Mouse (Mus musculus): ENCODE measurements around the gene Pcbp3. TPM values are rescaled to one million over a fixed set of nuclear protein-coding genes. Genes with fewer than 3 reads are reported as not detected.

The Pcbp3 gene
- total and polyA plus RNA-seq, 2 experiments: 0.37 to 0.55 TPM

DNA sequence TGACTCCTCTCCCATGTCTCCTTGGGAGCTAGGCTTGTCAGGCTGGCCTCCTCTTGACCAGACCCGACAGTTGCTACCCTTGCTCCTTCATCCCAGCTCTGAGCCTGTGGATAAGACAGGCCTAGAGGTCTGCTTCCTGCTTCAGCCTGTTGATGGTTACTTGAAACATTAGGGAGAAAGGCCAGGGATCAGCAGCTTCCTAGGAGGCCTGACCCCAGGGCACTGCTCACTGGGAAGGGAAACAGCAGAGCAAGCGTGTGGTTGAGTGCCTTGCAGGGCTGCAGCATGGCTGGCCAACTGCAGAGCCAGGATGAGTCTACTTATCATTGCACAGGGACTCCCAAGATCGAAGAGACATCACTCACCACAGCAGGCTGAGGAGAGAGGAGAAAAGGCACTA is 249.2 kb downstream of the Pcbp3 start:
- Histone ChIP-seq H3K4me1 (ENCODE audit: control insufficient read depth, insufficient read depth, low read length) (no peaks in the 10 kb centered on the region), H3K27ac (replicated peaks; ENCODE audit: insufficient read depth, low read depth, low read length) (no peak overlapping the region), H3K36me3 (ENCODE audit: control insufficient read depth, insufficient read depth, low read length) (no peaks in the 10 kb centered on the region), H3K27me3 (ENCODE audit: control insufficient read depth, insufficient read depth, low read length) (no peaks in the 10 kb centered on the region), H3K4me3 (ENCODE audit: insufficient read depth, low read depth, low read length) (no peak overlapping the region), H3K9ac (ENCODE audit: low read depth, low read length) (no peak overlapping the region), H3K79me2 (ENCODE audit: control insufficient read depth, insufficient read depth, low read length) (no peaks in the 10 kb centered on the region)
- DNase-seq (ENCODE audit: extremely low read depth, low read depth, low spot score): peak; percentile 8
- WGBS: 74% methylated on average over 3 of the region's 3 CpGs
- TF ChIP-seq CTCF (IDR thresholded peaks at IDR 0.05; ENCODE audit: low read depth, low read length) (no peak), POLR2A (IDR thresholded peaks at IDR 0.05; ENCODE audit: extremely low read depth, insufficient read depth, low read length) (no peak)

Other genes with a start within 250 kb of the Pcbp3 start
- gene Col6a1, start 235.7 kb downstream of the Pcbp3 start, total RNA-seq (2014; rRNA removed): 4.2 and 6.2 TPM in 2 replicates
- 4.6 and 6.2 TPM in 2 replicates for gene Col6a1, start 235.7 kb downstream of the Pcbp3 start, polyA plus RNA-seq (2012; rRNA removed)
- gene Slc19a1, start 70.4 kb upstream of the Pcbp3 start, total RNA-seq (2014; rRNA removed): 2.9 and 5.2 TPM in 2 replicates
- gene Slc19a1, start 70.4 kb upstream of the Pcbp3 start, polyA plus RNA-seq (2012; rRNA removed): 14.8 and 15.9 TPM in 2 replicates
- 260 and 348 TPM in 2 replicates for gene Col18a1, start 204.7 kb upstream of the Pcbp3 start, total RNA-seq (2014; rRNA removed)
- gene Col18a1, start 204.7 kb upstream of the Pcbp3 start, polyA plus RNA-seq (2012; rRNA removed): 452 and 472 TPM in 2 replicates